Mouse (Mus musculus): Measurements from ENCODE around the gene Cdkl4.

- TF ChIP-seq EP300 (IDR thresholded peaks at IDR 0.05; ENCODE audit: low read depth in 1 of 2, low read length in 2 of 2) (no peak), POLR2A (IDR thresholded peaks at IDR 0.05; ENCODE audit: control insufficient read depth in 1 of 2, insufficient read depth in 1 of 2, low read depth in 1 of 2, low read length in 2 of 2, poor library complexity in 1 of 2) (no peak), CTCF (IDR thresholded peaks at IDR 0.05 in 2 of 3, conservative IDR thresholded peaks at IDR 0.05 in 1 of 3; ENCODE audit: control insufficient read depth in 1 of 3, insufficient read depth in 1 of 3, low read depth in 2 of 3, low read length in 3 of 3, poor library complexity in 1 of 3, severe bottlenecking in 1 of 3) (no peak), ETS1 (IDR thresholded peaks at IDR 0.05; ENCODE audit: low read depth, low read length) (no peak), ZNF384 (IDR thresholded peaks at IDR 0.05; ENCODE audit: low read depth, low read length) (no peak), SMC3 (IDR thresholded peaks at IDR 0.05; ENCODE audit: low read depth, low read length) (no peak), E2F4 (IDR thresholded peaks at IDR 0.05; ENCODE audit: borderline replicate concordance, low read depth, low read length) (no peak), MXI1 (IDR thresholded peaks at IDR 0.05; ENCODE audit: low read depth, low read length) (no peak), USF1 (IDR thresholded peaks at IDR 0.05; ENCODE audit: low read depth, low read length) (no peak), JUND (IDR thresholded peaks at IDR 0.05; ENCODE audit: low read depth, low read length) (no peak), GATA1 (IDR thresholded peaks at IDR 0.05; ENCODE audit: low read depth, low read length) (no peak), RCOR1 (IDR thresholded peaks at IDR 0.05; ENCODE audit: low read depth, low read length) (no peak), TCF12 (IDR thresholded peaks at IDR 0.05; ENCODE audit: low read depth, low read length) (no peak), TBP (IDR thresholded peaks at IDR 0.05; ENCODE audit: low read depth, low read length) (no peak)
These were observed 5.3 kb downstream of the Cdkl4 start for GRCm38 (mm10) chr17:80572187-80572935.
